Mouse (Mus musculus) gastrocnemius, adult 8-10 months (tissue): ENCODE data around the gene Zfp583. TPM values are rescaled to one million over a fixed set of nuclear protein-coding genes. Genes with fewer than 3 reads are reported as not detected.

Experiments
- DNase-seq, 2 experiments: peaks; one replicate each; pipeline ENCODE4 v3.0.0; 2022; ENCODE audit warnings: low spot score in 2 of 2
- total RNA-seq, 4 experiments: library from RNA; stranded (reverse); gene quantifications; 2 replicates each; pipeline ENCODE4 v1.2.4; 2022

The Zfp583 gene
- total RNA-seq, 4 experiments from 2014 or later, result 0.81 to 1.6 (median 1.1) TPM

DNA sequence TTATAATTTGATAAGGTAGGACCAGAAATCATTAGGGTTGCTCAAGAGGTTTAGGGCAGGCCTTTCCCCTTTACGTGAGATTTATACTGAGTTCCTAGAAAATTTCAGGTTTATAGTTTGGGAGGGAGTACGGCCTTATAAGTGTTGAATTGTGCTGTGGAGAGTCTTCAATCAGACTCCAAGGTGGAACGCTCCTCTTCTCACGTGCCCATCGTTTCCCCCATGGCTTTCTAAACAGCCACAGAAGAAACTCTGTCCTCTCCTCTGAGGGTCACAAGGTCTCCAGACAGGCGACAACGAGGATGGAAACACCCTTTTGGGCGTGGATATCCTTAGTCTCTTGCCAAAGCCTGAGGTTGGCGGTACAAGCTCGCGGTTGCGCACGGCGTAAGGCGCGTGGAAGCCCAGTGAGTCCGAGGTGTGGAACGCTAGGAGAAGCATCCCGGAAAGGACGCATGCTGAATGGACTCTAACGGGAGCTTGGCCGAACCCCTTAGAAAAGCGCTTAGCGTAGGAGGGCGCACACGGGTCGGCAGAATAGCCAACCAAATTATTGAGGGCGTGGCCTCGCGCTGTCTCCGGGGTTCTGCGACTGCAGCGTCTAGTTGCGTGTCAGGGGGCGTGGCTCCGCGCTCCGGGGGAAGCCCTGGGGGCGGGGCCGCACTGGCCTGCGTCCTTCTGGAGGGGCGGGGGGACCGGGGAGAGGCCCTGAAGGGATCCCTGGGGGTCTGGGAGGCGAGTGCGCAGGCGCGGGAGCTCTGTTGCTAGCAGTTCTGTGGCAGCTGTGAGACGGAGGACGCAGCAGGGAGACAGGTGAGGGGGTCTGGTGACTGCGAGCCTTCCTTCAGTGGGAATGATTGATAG lies 45.0 kb downstream of the Zfp583 start, which contains the start of gene Zfp667:
TSS of gene Zfp667 (plus strand) at position 738 of the 864 bp plus-strand sequence.
- peak; percentile 97 to 98 for DNase-seq

DNA sequence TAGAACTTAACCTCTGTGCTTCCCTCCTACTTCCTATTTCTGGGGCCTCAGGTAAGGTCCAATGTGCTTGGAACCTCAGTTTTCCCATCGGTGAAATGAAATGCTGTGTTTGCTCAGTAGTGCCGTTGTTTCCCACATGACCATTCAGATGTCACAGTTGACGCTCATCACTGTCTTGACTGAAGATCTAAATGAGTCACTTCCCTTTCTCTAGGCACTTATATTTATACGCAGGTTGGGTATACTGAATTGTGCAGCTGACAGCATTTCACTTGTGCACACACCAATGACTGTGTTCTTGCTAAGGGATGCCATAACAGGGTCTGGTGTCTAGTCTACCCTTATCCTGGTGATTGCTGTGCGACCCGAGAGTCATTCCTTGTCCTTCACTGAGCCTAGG lies 45.7 kb downstream of the Zfp583 start:
- DNase-seq, result no peak

DNA sequence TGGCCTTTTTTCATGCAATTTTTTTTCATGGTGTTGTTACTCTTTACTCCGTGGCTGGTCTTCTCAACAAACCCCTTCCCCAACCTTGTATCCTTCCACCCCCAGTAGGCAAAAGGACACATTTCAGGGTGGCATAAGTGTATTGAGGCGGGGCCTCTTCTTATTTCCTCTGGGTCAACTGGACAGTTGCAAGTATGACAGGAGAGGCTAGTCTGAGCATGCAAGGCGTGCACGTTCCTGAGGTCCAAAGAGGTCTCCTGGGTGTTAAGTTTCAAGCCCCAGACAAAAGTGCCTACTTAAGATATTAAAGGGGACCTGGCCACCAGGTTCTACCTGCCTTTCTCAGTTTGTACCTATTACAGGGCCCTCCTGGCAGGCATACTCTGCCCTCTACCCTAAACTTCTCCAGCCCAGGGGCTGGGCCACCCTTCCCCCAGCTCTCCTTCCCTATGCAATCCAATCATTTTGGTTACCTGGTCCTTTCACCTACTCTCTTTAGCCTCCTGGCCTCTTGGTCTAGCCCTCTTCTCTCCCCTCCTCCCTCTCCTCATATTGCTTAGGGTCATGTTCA lies 46.6 kb downstream of the Zfp583 start:
- DNase-seq, result no peak

DNA sequence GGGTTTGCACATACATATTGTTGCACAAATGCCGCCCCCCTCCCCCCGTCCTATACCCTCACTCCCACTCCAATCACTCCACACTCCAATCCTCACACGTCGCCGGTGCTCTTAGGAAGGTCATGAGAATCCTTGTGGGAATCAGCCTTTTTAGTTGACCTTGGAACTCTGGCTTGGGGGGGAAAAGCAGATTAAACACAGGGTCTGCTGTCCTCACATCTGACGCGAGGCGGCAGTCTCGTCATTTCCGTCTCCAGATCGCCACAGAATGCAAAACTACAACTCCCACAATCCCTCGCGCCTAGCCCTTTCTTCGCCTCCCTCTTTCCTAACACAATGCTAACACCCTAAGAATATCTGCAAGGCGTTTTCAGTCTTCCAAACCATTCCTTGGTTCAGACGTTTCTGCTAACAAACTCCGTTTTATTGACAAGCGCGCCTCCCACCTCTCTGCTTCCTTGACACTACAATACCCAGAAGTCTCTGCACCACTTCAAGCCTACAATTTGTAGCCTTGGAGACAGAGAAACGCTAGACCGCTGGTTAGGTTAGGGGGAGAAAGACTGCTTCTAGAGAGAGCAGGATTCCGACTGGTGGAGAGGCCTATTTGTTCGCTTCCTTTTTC lies 47.5 kb downstream of the Zfp583 start:
- DNase-seq, result peak; percentile 51 to 57

GRCm38 (mm10) chr7:6282749-6283148 lies 48.3 kb downstream of the Zfp583 start:
- DNase-seq, result peak; percentile 24 to 43

DNA sequence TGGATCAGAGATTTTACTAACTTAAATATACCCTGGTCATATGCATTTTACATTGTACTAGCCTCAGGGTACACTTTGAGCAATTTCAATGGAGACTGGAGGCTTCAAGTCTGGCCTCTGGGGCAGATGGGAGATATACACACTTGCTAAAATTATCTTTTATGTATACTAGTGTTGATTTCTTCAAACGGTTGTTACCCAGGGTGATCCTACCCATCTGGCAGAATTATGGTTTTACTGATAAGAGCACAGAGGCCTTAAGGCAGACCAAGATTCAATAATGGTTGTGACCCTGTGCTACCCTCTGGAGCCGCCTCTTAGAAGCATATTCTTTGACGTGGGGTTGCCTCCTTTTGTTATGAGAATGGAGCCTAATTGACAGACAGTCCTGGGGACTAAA lies 53.2 kb downstream of the Zfp583 start:
- DNase-seq, result no peak

DNA sequence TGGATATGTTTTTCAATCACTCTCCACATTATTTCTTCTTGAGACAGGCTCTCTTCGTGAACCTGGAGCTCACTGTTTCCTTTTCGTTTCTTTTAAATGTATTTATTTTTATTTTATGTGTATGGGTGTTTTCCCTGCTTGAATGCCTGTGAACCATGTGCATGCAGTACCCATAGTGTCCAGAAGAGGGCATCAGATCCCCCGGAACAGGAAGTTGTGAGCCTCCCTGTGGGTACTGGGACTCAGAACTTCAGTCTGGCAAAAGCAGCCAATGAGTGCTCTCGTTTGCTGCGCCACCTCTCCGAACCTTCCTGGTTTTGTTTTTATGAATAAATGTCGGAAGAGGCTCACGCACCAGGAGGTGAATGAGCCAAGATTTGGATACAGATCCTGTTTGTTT lies 65.4 kb downstream of the Zfp583 start:
- DNase-seq, result no peak

Other genes starting within 250 kb of the Zfp583 start
- gene Zfp787, start 175.3 kb downstream of the Zfp583 start, total RNA-seq, result 10 to 100 TPM; 27.1 to 32.2 (median 29.7) TPM
- 1 to 10 TPM; 5.5 to 8.7 (median 7.4) TPM for gene Zfp444, start 159.1 kb downstream of the Zfp583 start, total RNA-seq
- gene Galp, start 134.2 kb downstream of the Zfp583 start, total RNA-seq, result not detected
- gene Zscan5b, start 109.0 kb downstream of the Zfp583 start, total RNA-seq, result not detected
- not detected for gene Epp13, start 78.6 kb downstream of the Zfp583 start, total RNA-seq
- gene Zfp667, start 44.7 kb downstream of the Zfp583 start, total RNA-seq, result 1 to 10 TPM; 4.2 to 5.8 (median 4.8) TPM
- under 1 TPM; 0.24 to 0.54 (median 0.48) TPM for gene Gm3854, start 12.5 kb upstream of the Zfp583 start, total RNA-seq
- gene Zfp78, start 32.0 kb upstream of the Zfp583 start, total RNA-seq, result 1 to 10 TPM; 2.7 to 4.7 (median 3.5) TPM
- gene Zfp28, start 52.0 kb upstream of the Zfp583 start, total RNA-seq, result 1 to 10 TPM in 3 of 4 experiments, under 1 TPM in 1; 0.70 to 2.7 (median 1.1) TPM
- under 1 TPM in 3 of 4 experiments, not detected in 1; 0.11 to 0.85 (median 0.36) TPM for gene Smim17, start 67.4 kb upstream of the Zfp583 start, total RNA-seq
- gene Gm20715, start 79.0 kb upstream of the Zfp583 start, total RNA-seq, result not detected
- gene Olfr1344, start 107.4 kb upstream of the Zfp583 start, total RNA-seq, result not detected
- not detected for gene Olfr1336, start 124.9 kb upstream of the Zfp583 start, total RNA-seq
- gene Olfr1346, start 135.8 kb upstream of the Zfp583 start, total RNA-seq, result not detected
- not detected for gene Olfr5, start 155.7 kb upstream of the Zfp583 start, total RNA-seq
- not detected for gene Olfr1347, start 168.5 kb upstream of the Zfp583 start, total RNA-seq
- gene Olfr1348, start 177.5 kb upstream of the Zfp583 start, total RNA-seq, result not detected
- gene Olfr1349, start 191.7 kb upstream of the Zfp583 start, total RNA-seq, result not detected
- not detected for gene Olfr1350, start 233.6 kb upstream of the Zfp583 start, total RNA-seq